11 mouse cellular contexts compared by ENCODE assay signal in the genomic region with DNA sequence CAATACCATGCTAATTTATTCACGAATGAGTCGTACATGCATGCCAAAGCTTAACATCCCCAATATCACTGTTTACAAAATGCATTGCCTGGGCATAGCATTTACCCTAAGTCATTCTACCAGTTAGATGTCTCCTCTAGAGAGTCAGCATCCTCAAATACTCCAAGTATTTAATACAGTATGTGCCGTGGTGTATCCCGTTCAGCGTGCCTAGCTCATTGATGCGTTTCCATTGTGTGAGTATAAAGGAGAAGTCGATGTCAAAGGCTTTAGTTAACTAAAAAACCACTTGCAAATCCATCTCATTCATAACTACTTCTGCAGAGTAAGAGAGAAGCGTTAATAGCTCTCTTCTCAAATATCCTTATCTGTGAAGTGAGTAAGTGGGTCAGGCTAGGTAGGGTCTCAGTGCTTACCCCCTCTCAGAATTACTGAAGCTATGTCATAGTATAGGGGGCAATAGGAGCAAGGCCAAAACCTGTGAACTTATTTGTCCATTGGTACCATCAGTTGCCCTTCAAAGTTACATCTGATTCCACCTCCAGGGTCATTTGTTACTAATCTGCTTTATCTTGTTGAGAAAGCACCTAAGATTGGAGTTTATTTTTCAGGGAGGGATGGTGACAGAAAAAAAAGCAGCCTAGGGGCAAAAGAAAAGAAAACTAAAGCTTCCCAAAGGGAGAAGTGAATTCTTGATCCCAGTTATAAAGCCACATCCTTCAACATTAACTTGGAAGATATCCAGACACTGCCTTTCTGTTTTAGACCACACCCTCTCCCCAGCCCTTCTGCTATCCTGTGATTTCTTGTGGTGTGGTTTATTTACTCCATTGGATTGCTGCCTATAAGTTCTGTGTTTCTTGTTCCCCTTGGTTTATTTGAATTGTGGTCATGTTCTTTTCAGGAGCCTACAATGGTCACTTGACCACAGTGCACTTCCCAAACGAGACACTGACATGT.
DNase-seq lines count a peak whose midpoint lies in the region; ATAC-seq and TF ChIP-seq lines count a peak whose summit lies in the region.
"Had no signal": no experiment of that assay in that cellular context is flagged by ENCODE, and none has a peak within 500 bp of the region (broad histone marks: within the 10 kb centered on the region; RNA-seq: fewer than 3 reads in every experiment).

No protein-coding gene starts in this region.

- H3K9ac ChIP-seq in lung, postnatal 0 days (replicated peaks; ENCODE audit: low read depth) = no peak overlapping the region
- peak overlapping the region; percentile 44 for H3K9ac ChIP-seq in forebrain, embryonic 15.5 days (replicated peaks)
- H3K9ac ChIP-seq in limb, embryonic 15.5 days = no peak overlapping the region
- no peak overlapping the region for H3K9ac ChIP-seq in stomach, postnatal 0 days (ENCODE audit: low read length)
- H3K9ac ChIP-seq: lung, embryonic 15.5 days had no signal

- H3K27me3 ChIP-seq in lung, postnatal 0 days (replicated peaks; ENCODE audit: insufficient read depth, low read length) = no peaks in the 10 kb centered on the region
- no peaks in the 10 kb centered on the region for H3K27me3 ChIP-seq in forebrain, embryonic 15.5 days
- no peaks in the 10 kb centered on the region for H3K27me3 ChIP-seq in limb, embryonic 15.5 days
- no peaks in the 10 kb centered on the region for H3K27me3 ChIP-seq in stomach, postnatal 0 days (ENCODE audit: control insufficient read depth, insufficient read depth, low read length)
- H3K27me3 ChIP-seq: lung, embryonic 15.5 days had no signal

- H3K4me1 ChIP-seq in lung, postnatal 0 days (ENCODE audit: insufficient read depth, low read depth, low read length) = no peaks in the 10 kb centered on the region
- peaks cover 66% of the 10 kb centered on the region for H3K4me1 ChIP-seq in forebrain, embryonic 15.5 days
- peaks cover 42% of the 10 kb centered on the region for H3K4me1 ChIP-seq in limb, embryonic 15.5 days
- no peaks in the 10 kb centered on the region; the same call in 1 of the 2 replicates for H3K4me1 ChIP-seq in stomach, postnatal 0 days (replicated peaks; ENCODE audit: control insufficient read depth, insufficient read depth)

- H3K4me3 ChIP-seq in lung, postnatal 0 days (ENCODE audit: low read depth, low read length) = no peak overlapping the region
- H3K4me3 ChIP-seq in forebrain, embryonic 15.5 days = peak overlapping the region; percentile 22
- no peak overlapping the region for H3K4me3 ChIP-seq in limb, embryonic 15.5 days
- H3K4me3 ChIP-seq in stomach, postnatal 0 days (ENCODE audit: low read depth, low read length) = no peak overlapping the region
- H3K4me3 ChIP-seq: lung, embryonic 15.5 days had no signal

- 78% methylated on average over 9 of the region's 9 CpGs for WGBS in lung, postnatal 0 days
- 20% methylated on average over 9 of the region's 9 CpGs for WGBS in forebrain, embryonic 15.5 days
- WGBS in limb, embryonic 15.5 days = 70% methylated on average over 9 of the region's 9 CpGs
- WGBS in stomach, postnatal 0 days = 53% methylated on average over 9 of the region's 9 CpGs

- ATAC-seq in lung, postnatal 0 days = no peak
- ATAC-seq in forebrain, embryonic 15.5 days (replicated peaks) = no peak
- ATAC-seq in limb, embryonic 15.5 days (ENCODE audit: insufficient number of reproducible peaks, low FRiP score, low TSS enrichment, low read depth) = no peak
- ATAC-seq in stomach, postnatal 0 days (ENCODE audit: low FRiP score, low TSS enrichment) = no peak
- ATAC-seq: inflammation-experienced regulatory T-cells, adult 6 months had no signal

- DNase-seq in lung, postnatal 0 days (ENCODE audit: low spot score) = peak; percentile 37
- no peak for DNase-seq in lung, postnatal 10 days
- DNase-seq in stomach, postnatal 0 days (ENCODE audit: low spot score) = no peak
- no peak for DNase-seq in frontal cortex, adult 2 months (ENCODE audit: extremely low spot score in 1 of 2, low spot score in 1 of 2)
- no peak for DNase-seq in cerebellum, adult 9-11 months
- DNase-seq: cerebellum, postnatal 25 days; right cerebral cortex, adult 18-20 months had no signal

- no peak overlapping the region for H3K4me2 ChIP-seq in lung, postnatal 0 days (replicated peaks; ENCODE audit: low read depth, low read length)
- peak overlapping the region; percentile 73 for H3K4me2 ChIP-seq in forebrain, embryonic 15.5 days (replicated peaks)
- no peak overlapping the region; the same call in 1 of the 2 replicates for H3K4me2 ChIP-seq in limb, embryonic 15.5 days
- H3K4me2 ChIP-seq in stomach, postnatal 0 days (replicated peaks; ENCODE audit: low read depth) = no peak overlapping the region
- H3K4me2 ChIP-seq: lung, embryonic 15.5 days had no signal

- no peak overlapping the region for H3K27ac ChIP-seq in lung, postnatal 0 days (ENCODE audit: low read length)
- peak overlapping the region; percentile 84 for H3K27ac ChIP-seq in forebrain, embryonic 15.5 days (replicated peaks)
- H3K27ac ChIP-seq in limb, embryonic 15.5 days = peak overlapping the region; percentile 59
- 0 out of 2 replicates have a peak overlapping the region, but pooled peaks have one; percentile 20 for H3K27ac ChIP-seq in stomach, postnatal 0 days (replicated peaks)
- H3K27ac ChIP-seq: lung, embryonic 15.5 days had no signal

- no peaks in the 10 kb centered on the region for H3K9me3 ChIP-seq in lung, postnatal 0 days (ENCODE audit: low read length)
- H3K9me3 ChIP-seq in forebrain, embryonic 15.5 days = no peaks in the 10 kb centered on the region
- H3K9me3 ChIP-seq in limb, embryonic 15.5 days = no peaks in the 10 kb centered on the region
- no peaks in the 10 kb centered on the region for H3K9me3 ChIP-seq in stomach, postnatal 0 days (ENCODE audit: control insufficient read depth, low read length)
- H3K9me3 ChIP-seq: lung, embryonic 15.5 days had no signal

- TF ChIP-seq EP300 in lung, postnatal 0 days (IDR thresholded peaks at IDR 0.05) = no peak
- TF ChIP-seq EP300 in stomach, postnatal 0 days (optimal IDR thresholded peaks at IDR 0.05) = no peak

- H3K36me3 ChIP-seq in lung, postnatal 0 days (ENCODE audit: insufficient read depth, low read length) = no peaks in the 10 kb centered on the region
- H3K36me3 ChIP-seq in forebrain, embryonic 15.5 days = peaks cover 45% of the 10 kb centered on the region
- peaks cover 39% of the 10 kb centered on the region for H3K36me3 ChIP-seq in limb, embryonic 15.5 days
- H3K36me3 ChIP-seq in stomach, postnatal 0 days (ENCODE audit: control insufficient read depth, insufficient read depth, low read length) = no peaks in the 10 kb centered on the region; the same call in 1 of the 2 replicates

- no peak for TF ChIP-seq CTCF in lung, postnatal 0 days (IDR thresholded peaks at IDR 0.05)
- no peak for TF ChIP-seq CTCF in stomach, postnatal 0 days (IDR thresholded peaks at IDR 0.05; ENCODE audit: low read depth)
